Mouse (Mus musculus) left cerebral cortex, postnatal 25 days (tissue): ENCODE measurements around the gene Bora. TPM values are rescaled to one million over a fixed set of nuclear protein-coding genes. Genes with fewer than 3 reads are reported as not detected.
A peak's percentile ranks its signal among the peaks of the same experiment; 100 is the strongest.

Experiments used
- DNase-seq, 2 experiments: peaks; one replicate each; pipeline ENCODE4 v3.0.0; 2022; ENCODE audit warnings: low spot score in 2 of 2, mixed read lengths in 1 of 2
- intact Hi-C: fragments of 180-260 bp; cut with DNase I; formaldehyde crosslinking; loops from one replicate; pipeline ENCODE4 v1.15.1; 2025
- total RNA-seq, 2 experiments: library from RNA; stranded (reverse); gene quantifications; 2 replicates each; pipeline ENCODE4 v1.2.3; 2021

Bora gene
- total RNA-seq, 2 experiments from 2014 or later: 1.9 to 3.3 TPM

- intact Hi-C loops: no loop called here
- peak in 1 of 2 experiments; percentile 80 for DNase-seq
Observed at GRCm38 (mm10) chr14:99058959-99059586, 13.1 kb downstream of the Bora start.

GRCm38 (mm10) chr14:99060616-99061015, 14.6 kb downstream of the Bora start:
- intact Hi-C loops: no loop called here
- peak; percentile 30 to 39 for DNase-seq

GRCm38 (mm10) chr14:99063091-99063490, 17.1 kb downstream of the Bora start:
- DNase-seq: no peak

GRCm38 (mm10) chr14:99071146-99071545, 25.1 kb downstream of the Bora start:
- intact Hi-C loops: no loop called here

More at GRCm38 (mm10) chr14:99063091-99063490, 17.1 kb downstream of the Bora start:
- intact Hi-C loops: no loop called here

GRCm38 (mm10) chr14:99088947-99089346, 42.9 kb downstream of the Bora start:
- intact Hi-C loops: no loop called here
- no peak for DNase-seq

More at GRCm38 (mm10) chr14:99071146-99071545, 25.1 kb downstream of the Bora start:
- DNase-seq: no peak

GRCm38 (mm10) chr14:99099267-99099966, 53.4 kb downstream of the Bora start, which contains the start of the genes Pibf1 and Dis3:
Gene Pibf1 (plus strand): TSS chr14:99099424.
Gene Dis3 (minus strand): TSS chr14:99099770.
- peak; percentile 99 for DNase-seq
- intact Hi-C loops: loop anchor here (2.0 kb wide), 1 partner anchor 53 kb away; the partner anchor contains the start of genes Bora and Mzt1

GRCm38 (mm10) chr14:99099967-99100587, 54.1 kb downstream of the Bora start:
- intact Hi-C loops: loop anchor here (2.0 kb wide), 1 partner anchor 53 kb away; the partner anchor contains the start of genes Bora and Mzt1
- no peak for DNase-seq

GRCm38 (mm10) chr14:99103050-99103449, 57.0 kb downstream of the Bora start:
- intact Hi-C loops: no loop called here
- DNase-seq: no peak

- DNase-seq: no peak
- intact Hi-C loops: no loop called here
Observed at GRCm38 (mm10) chr14:99104542-99105123, 58.6 kb downstream of the Bora start.

GRCm38 (mm10) chr14:99106671-99107070, 60.6 kb downstream of the Bora start:
- DNase-seq: no peak
- intact Hi-C loops: no loop called here

GRCm38 (mm10) chr14:99107631-99108187, 61.7 kb downstream of the Bora start:
- intact Hi-C loops: no loop called here
- no peak for DNase-seq

GRCm38 (mm10) chr14:99108762-99109161, 62.7 kb downstream of the Bora start:
- intact Hi-C loops: no loop called here

GRCm38 (mm10) chr14:99117576-99117975, 71.6 kb downstream of the Bora start:
- DNase-seq: no peak
- intact Hi-C loops: no loop called here

More at GRCm38 (mm10) chr14:99108762-99109161, 62.7 kb downstream of the Bora start:
- no peak for DNase-seq

GRCm38 (mm10) chr14:99121584-99122339, 75.7 kb downstream of the Bora start:
- DNase-seq: no peak
- intact Hi-C loops: no loop called here

GRCm38 (mm10) chr14:99124076-99124475, 78.1 kb downstream of the Bora start:
- intact Hi-C loops: no loop called here

More at GRCm38 (mm10) chr14:99124076-99124475, 78.1 kb downstream of the Bora start:
- no peak for DNase-seq
